Mouse (Mus musculus) Muller cell, postnatal 12 days (primary cell): ENCODE results near the gene Gpr165.

ENCODE experiments used
- DNase-seq: peaks from one replicate; pipeline ENCODE4 v3.0.0-alpha.2; 2015; ENCODE audit errors: inconsistent ontology term

Gpr165 gene

DNA sequence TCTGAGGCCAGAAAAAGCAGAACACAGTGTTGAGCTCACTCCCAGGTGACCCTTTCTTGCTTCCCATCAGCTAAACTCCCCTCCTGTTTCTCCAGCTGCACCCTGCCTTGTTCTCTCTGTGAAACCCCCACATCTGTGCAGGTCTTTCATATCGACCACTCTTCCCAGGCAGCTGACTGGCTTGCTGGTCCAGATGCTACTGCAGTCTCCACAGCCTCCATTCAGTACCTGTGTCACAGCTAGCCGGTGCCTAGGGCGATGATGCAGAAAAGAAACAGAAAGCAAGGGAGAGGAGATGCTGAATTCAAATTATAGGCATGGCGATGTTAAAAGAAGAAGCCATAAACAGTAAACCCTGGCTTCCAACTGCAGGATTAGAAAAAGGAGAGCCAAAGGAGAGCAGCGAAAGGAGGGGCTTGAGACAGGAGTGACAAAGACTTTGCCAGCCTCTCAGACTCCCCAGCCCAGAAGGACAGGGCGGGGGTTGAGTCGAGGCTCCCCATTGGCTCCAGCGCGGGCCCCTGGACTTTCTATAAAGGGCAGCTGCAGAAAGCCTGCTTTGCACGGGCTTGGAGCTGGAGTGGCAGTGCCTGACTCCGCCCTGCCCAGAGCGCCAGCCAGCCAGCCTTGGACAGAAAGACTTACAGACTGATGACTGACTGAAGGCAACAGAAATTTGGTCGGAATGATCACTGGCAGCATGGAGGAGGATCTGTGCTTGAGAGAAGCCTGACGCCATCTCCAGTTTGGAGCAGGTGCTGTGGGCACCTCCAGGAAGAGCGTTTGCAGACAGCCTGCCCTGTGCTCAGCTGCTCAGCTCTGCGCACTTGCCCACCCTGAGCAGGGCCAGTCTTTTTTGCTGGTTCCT, at the start of gene Gpr165:
TSS of gene Gpr165 (plus strand) at position 535 of the 868 bp plus-strand sequence.
- DNase-seq: peak; percentile 73

DNA sequence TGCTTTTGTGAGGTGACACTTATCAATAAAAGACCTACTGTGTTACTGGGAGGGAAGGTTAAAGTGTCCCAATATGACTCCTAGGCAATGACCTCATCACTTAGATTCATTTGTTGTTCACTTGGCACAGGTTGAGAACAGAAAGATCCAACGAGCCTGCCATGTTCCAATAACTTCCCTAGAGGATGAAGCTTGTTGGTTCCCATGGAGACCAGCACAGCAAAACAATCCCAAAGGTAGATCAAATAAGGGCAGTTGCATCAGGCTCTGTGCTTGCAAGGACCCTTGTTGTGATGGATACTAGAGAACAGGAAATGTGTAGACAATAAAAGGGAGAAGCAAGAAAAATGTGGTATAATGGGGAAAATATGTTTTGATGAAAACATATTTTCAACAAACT, 38.4 kb upstream of the Gpr165 start:
- no peak for DNase-seq
